Mouse (Mus musculus) liver, embryonic 12.5 days (tissue): ENCODE measurements around the gene Hmces. TPM values are rescaled to one million over a fixed set of nuclear protein-coding genes. Genes with fewer than 3 reads are reported as not detected.

Experiments used
- ATAC-seq: fragments of 200-750 bp; cut with Nextera tagmentation; 2 replicates; pipeline ENCODE4 v1.8.0; 2017; ENCODE audit warnings: moderate number of reproducible peaks, mild to moderate bottlenecking, moderate library complexity
- H3K27ac ChIP-seq: fragments of 300-500 bp; sonication (generic); 2 replicates; pipeline ENCODE4 v1.5.1; 2016; ENCODE audit warnings: mild to moderate bottlenecking
- H3K27me3 ChIP-seq: fragments of 300-500 bp; sonication (generic); replicated peaks from 2 replicates; pipeline ENCODE4 v1.6.1; 2016; ENCODE audit warnings: mild to moderate bottlenecking, moderate library complexity
- H3K36me3 ChIP-seq: fragments of 300-500 bp; sonication (generic); 2 replicates; pipeline ENCODE4 v1.6.1; 2016; ENCODE audit warnings: mild to moderate bottlenecking, moderate library complexity
- H3K4me1 ChIP-seq: fragments of 300-500 bp; sonication (generic); 2 replicates; pipeline ENCODE4 v1.6.1; 2016
- H3K4me2 ChIP-seq: fragments of 300-500 bp; sonication (generic); 2 replicates; pipeline ENCODE4 v1.6.1; 2016; ENCODE audit warnings: mild to moderate bottlenecking, moderate library complexity
- H3K4me3 ChIP-seq: fragments of 300-500 bp; sonication (generic); 2 replicates; pipeline ENCODE4 v1.5.1; 2016; ENCODE audit warnings: mild to moderate bottlenecking, moderate library complexity
- H3K9ac ChIP-seq: fragments of 300-500 bp; sonication (generic); 2 replicates; pipeline ENCODE4 v1.6.1; 2016; ENCODE audit warnings: mild to moderate bottlenecking, moderate library complexity
- H3K9me3 ChIP-seq: fragments of 300-500 bp; sonication (generic); replicated peaks from 2 replicates; pipeline ENCODE4 v1.6.1; 2016; ENCODE audit warnings: mild to moderate bottlenecking, moderate library complexity
- WGBS: fragments of 180-500 bp; shearing (Covaris S2); methylation state at CpG from one replicate; pipeline ENCODE4 v1.1.7; 2016; ENCODE audit not compliant: insufficient replicate concordance; 5-methylcytosine and 5-hydroxymethylcytosine counted together
- polyA plus RNA-seq: library from polyadenylated mRNA; unstranded; fragments of >200 nt; fragmentation: Nextera tagmentation; extraction: Ambion mirVana; gene quantifications from 2 replicates; pipeline ENCODE4 v1.2.1, GENCODE M21; 2016

Gene Hmces
- 27.0 and 27.5 TPM in 2 replicates for polyA plus RNA-seq

- Histone ChIP-seq H3K9me3 (no peaks in the 10 kb centered on the region), H3K4me3 (peak within 1 kb of the TSS; percentile 82), H3K27ac (peak within 1 kb of the TSS; percentile 83), H3K4me2 (peak within 1 kb of the TSS; percentile 97), H3K36me3 (peaks cover 72% of the 10 kb centered on the region), H3K9ac (peak within 1 kb of the TSS; percentile 91), H3K4me1 (peaks cover 27% of the 10 kb centered on the region), H3K27me3 (no peaks in the 10 kb centered on the region)
- 2% methylated on average over 57 of the region's 62 CpGs for WGBS
- peak; percentile 89 for ATAC-seq
Measured at GRCm38 (mm10) chr6:87913661-87914325, at the start of gene Hmces. Hmces (plus strand) TSS chr6:87913935.

GRCm38 (mm10) chr6:87866211-87866610 is 47.5 kb upstream of the Hmces start:
- H3K9ac ChIP-seq: no peak overlapping the region
- peaks cover 63% of the 10 kb centered on the region for H3K4me1 ChIP-seq
- WGBS: 73% methylated on average over 6 of the region's 6 CpGs
- peak overlapping the region; percentile 39; the same call in 1 of the 2 replicates for H3K27ac ChIP-seq
- H3K4me2 ChIP-seq: no peak overlapping the region
- H3K9me3 ChIP-seq: no peaks in the 10 kb centered on the region
- H3K4me3 ChIP-seq: no peak overlapping the region
- no peak for ATAC-seq
- no peaks in the 10 kb centered on the region for H3K27me3 ChIP-seq
- H3K36me3 ChIP-seq: no peaks in the 10 kb centered on the region

- H3K9ac ChIP-seq: peak overlapping the region; percentile 47; the same call in 1 of the 2 replicates
- no peaks in the 10 kb centered on the region for H3K9me3 ChIP-seq
- peaks cover 61% of the 10 kb centered on the region for H3K4me1 ChIP-seq
- no peaks in the 10 kb centered on the region for H3K36me3 ChIP-seq
- H3K4me2 ChIP-seq: no peak overlapping the region
- no peak overlapping the region for H3K4me3 ChIP-seq
- no peaks in the 10 kb centered on the region for H3K27me3 ChIP-seq
- 42% methylated on average over 2 of the region's 2 CpGs for WGBS
- peak; percentile 53; the same call in 1 of the 2 replicates for ATAC-seq
- H3K27ac ChIP-seq: peak overlapping the region; percentile 81
Measured at GRCm38 (mm10) chr6:87867256-87867655, 46.5 kb upstream of the Hmces start.

GRCm38 (mm10) chr6:87868871-87869506 is 44.7 kb upstream of the Hmces start:
- peak; percentile 60 for ATAC-seq
- Histone ChIP-seq H3K4me1 (peaks cover 52% of the 10 kb centered on the region), H3K36me3 (no peaks in the 10 kb centered on the region), H3K4me3 (no peak overlapping the region), H3K27ac (peak overlapping the region; percentile 72), H3K27me3 (no peaks in the 10 kb centered on the region), H3K4me2 (peak overlapping the region; percentile 36), H3K9me3 (no peaks in the 10 kb centered on the region), H3K9ac (0 out of 2 replicates have a peak overlapping the region, but pooled peaks have one; percentile 35)
- WGBS: 42% methylated on average over 9 of the region's 9 CpGs

GRCm38 (mm10) chr6:87870440-87870839 is 43.3 kb upstream of the Hmces start:
- peaks cover 56% of the 10 kb centered on the region for H3K4me1 ChIP-seq
- peak; percentile 80 for ATAC-seq

GRCm38 (mm10) chr6:87871240-87871639 is 42.5 kb upstream of the Hmces start:
- 85% methylated on average over 7 of the region's 7 CpGs for WGBS
- Histone ChIP-seq H3K4me3 (no peak overlapping the region), H3K4me2 (no peak overlapping the region), H3K9ac (no peak overlapping the region), H3K27me3 (no peaks in the 10 kb centered on the region), H3K36me3 (no peaks in the 10 kb centered on the region), H3K4me1 (peaks cover 60% of the 10 kb centered on the region), H3K9me3 (no peaks in the 10 kb centered on the region), H3K27ac (no peak overlapping the region)
- no peak for ATAC-seq

More at GRCm38 (mm10) chr6:87870440-87870839, 43.3 kb upstream of the Hmces start:
- 6% methylated on average over 1 of the region's 1 CpGs for WGBS
- Histone ChIP-seq H3K27ac (peak overlapping the region; percentile 76), H3K4me3 (no peak overlapping the region), H3K36me3 (no peaks in the 10 kb centered on the region), H3K27me3 (no peaks in the 10 kb centered on the region), H3K9me3 (no peaks in the 10 kb centered on the region), H3K9ac (no peak overlapping the region), H3K4me2 (no peak overlapping the region)

- H3K36me3 ChIP-seq: no peaks in the 10 kb centered on the region
- no peak overlapping the region for H3K4me2 ChIP-seq
- no peak overlapping the region for H3K9ac ChIP-seq
- H3K27me3 ChIP-seq: no peaks in the 10 kb centered on the region
- H3K4me1 ChIP-seq: peaks cover 54% of the 10 kb centered on the region
- 33% methylated on average over 1 of the region's 1 CpGs for WGBS
- H3K27ac ChIP-seq: no peak overlapping the region
- H3K4me3 ChIP-seq: no peak overlapping the region
- ATAC-seq: no peak
- H3K9me3 ChIP-seq: no peaks in the 10 kb centered on the region
Measured at GRCm38 (mm10) chr6:87873104-87873503, 40.6 kb upstream of the Hmces start.

- no peak overlapping the region for H3K27ac ChIP-seq
- no peaks in the 10 kb centered on the region for H3K36me3 ChIP-seq
- no peak overlapping the region for H3K9ac ChIP-seq
- no peak for ATAC-seq
- no peak overlapping the region for H3K4me3 ChIP-seq
- 0 out of 2 replicates have a peak, but pooled peaks cover 3% of the 10 kb centered on the region for H3K27me3 ChIP-seq
- peaks cover 54% of the 10 kb centered on the region for H3K4me1 ChIP-seq
- WGBS: 82% methylated on average over 2 of the region's 2 CpGs
- H3K9me3 ChIP-seq: no peaks in the 10 kb centered on the region
- no peak overlapping the region for H3K4me2 ChIP-seq
Measured at GRCm38 (mm10) chr6:87873963-87874362, 39.8 kb upstream of the Hmces start.

- ATAC-seq: no peak
- no peaks in the 10 kb centered on the region for H3K9me3 ChIP-seq
- WGBS: 72% methylated on average over 1 of the region's 1 CpGs
- H3K27me3 ChIP-seq: 0 out of 2 replicates have a peak, but pooled peaks cover 3% of the 10 kb centered on the region
- H3K36me3 ChIP-seq: no peaks in the 10 kb centered on the region
- H3K4me3 ChIP-seq: no peak overlapping the region
- 0 out of 2 replicates have a peak overlapping the region, but pooled peaks have one; percentile 42 for H3K27ac ChIP-seq
- no peak overlapping the region for H3K4me2 ChIP-seq
- peaks cover 52% of the 10 kb centered on the region for H3K4me1 ChIP-seq
- H3K9ac ChIP-seq: no peak overlapping the region
Measured at GRCm38 (mm10) chr6:87875083-87875482, 38.7 kb upstream of the Hmces start.

GRCm38 (mm10) chr6:87875562-87875961 is 38.2 kb upstream of the Hmces start:
- H3K9ac ChIP-seq: no peak overlapping the region
- no peak for ATAC-seq
- H3K9me3 ChIP-seq: no peaks in the 10 kb centered on the region
- 0 out of 2 replicates have a peak, but pooled peaks cover 3% of the 10 kb centered on the region for H3K27me3 ChIP-seq
- peaks cover 48% of the 10 kb centered on the region for H3K4me1 ChIP-seq
- peak overlapping the region; percentile 42 for H3K27ac ChIP-seq
- H3K36me3 ChIP-seq: no peaks in the 10 kb centered on the region
- peak overlapping the region; percentile 49; the same call in 1 of the 2 replicates for H3K4me2 ChIP-seq
- WGBS: 67% methylated on average over 7 of the region's 7 CpGs
- H3K4me3 ChIP-seq: no peak overlapping the region

GRCm38 (mm10) chr6:87876068-87876643 is 37.6 kb upstream of the Hmces start:
- Histone ChIP-seq H3K27ac (peak overlapping the region; percentile 42), H3K4me2 (peak overlapping the region; percentile 49), H3K36me3 (no peaks in the 10 kb centered on the region), H3K9ac (peak overlapping the region; percentile 51; the same call in 1 of the 2 replicates), H3K9me3 (no peaks in the 10 kb centered on the region), H3K27me3 (0 out of 2 replicates have a peak, but pooled peaks cover 3% of the 10 kb centered on the region), H3K4me1 (peaks cover 42% of the 10 kb centered on the region), H3K4me3 (no peak overlapping the region)
- ATAC-seq: peak; percentile 53; the same call in 1 of the 2 replicates
- 34% methylated on average over 13 of the region's 13 CpGs for WGBS

- H3K4me1 ChIP-seq: peaks cover 40% of the 10 kb centered on the region
- no peak overlapping the region for H3K4me3 ChIP-seq
- H3K27me3 ChIP-seq: 0 out of 2 replicates have a peak, but pooled peaks cover 3% of the 10 kb centered on the region
- no peaks in the 10 kb centered on the region for H3K9me3 ChIP-seq
- no peak for ATAC-seq
- 31% methylated on average over 4 of the region's 4 CpGs for WGBS
- no peak overlapping the region for H3K9ac ChIP-seq
- no peak overlapping the region for H3K4me2 ChIP-seq
- no peak overlapping the region for H3K27ac ChIP-seq
- no peaks in the 10 kb centered on the region for H3K36me3 ChIP-seq
Measured at GRCm38 (mm10) chr6:87879010-87879409, 34.7 kb upstream of the Hmces start.
